Mouse (Mus musculus) kidney, embryonic 16.5 days (tissue): ENCODE measurements around the gene Abcf1. TPM values are rescaled to one million over a fixed set of nuclear protein-coding genes. Genes with fewer than 3 reads are reported as not detected.
"Not testable (repeated sequence)": the region's sequence is repeated elsewhere in the genome, so short reads cannot be mapped to it uniquely, and the experiment has no call there.

ENCODE experiments used
- ATAC-seq: fragments of 200-750 bp; cut with Nextera tagmentation; 2 replicates; pipeline ENCODE4 v1.8.0; 2017; ENCODE audit warnings: moderate TSS enrichment; ENCODE audit not compliant: low FRiP score, low TSS enrichment
- H3K27ac ChIP-seq: fragments of 300-500 bp; sonication (generic); 2 replicates; pipeline ENCODE4 v1.5.1; 2014; ENCODE audit warnings: low read length
- H3K27me3 ChIP-seq: fragments of 300-500 bp; sonication (generic); 2 replicates; pipeline ENCODE4 v1.6.1; 2014; ENCODE audit warnings: low read length, control low read depth, mixed read lengths; ENCODE audit not compliant: insufficient read depth
- H3K36me3 ChIP-seq: fragments of 300-500 bp; sonication (generic); 2 replicates; pipeline ENCODE4 v1.6.1; 2014; ENCODE audit warnings: low read length, control low read depth, mixed read lengths; ENCODE audit not compliant: insufficient read depth
- H3K4me1 ChIP-seq: fragments of 300-500 bp; sonication (generic); 2 replicates; pipeline ENCODE4 v1.6.1; 2014; ENCODE audit warnings: low read length, control low read depth, mixed read lengths; ENCODE audit not compliant: insufficient read depth
- H3K4me2 ChIP-seq: fragments of 300-500 bp; sonication (generic); replicated peaks from 2 replicates; pipeline ENCODE4 v1.6.1; 2014; ENCODE audit warnings: low read depth, low read length
- H3K4me3 ChIP-seq: fragments of 300-500 bp; sonication (generic); 2 replicates; pipeline ENCODE4 v1.5.1; 2014; ENCODE audit warnings: mild to moderate bottlenecking, low read length
- H3K9ac ChIP-seq: fragments of 300-500 bp; sonication (generic); replicated peaks from 2 replicates; pipeline ENCODE4 v1.6.1; 2014; ENCODE audit warnings: low read length
- H3K9me3 ChIP-seq: fragments of 300-500 bp; sonication (generic); 2 replicates; pipeline ENCODE4 v1.6.1; 2016; ENCODE audit warnings: low read length, control low read depth
- WGBS: fragments of 180-500 bp; shearing (Covaris S2); extraction: QIAGEN DNeasy Blood & Tissue Kit; methylation state at CpG from one replicate; pipeline ENCODE4 v1.1.7; 2014; 5-methylcytosine and 5-hydroxymethylcytosine counted together
- polyA plus RNA-seq: library from polyadenylated mRNA; unstranded; fragments of >200 nt; fragmentation: Nextera tagmentation; extraction: Ambion mirVana; gene quantifications from 2 replicates; pipeline ENCODE4 v1.2.1, GENCODE M21; 2015

Abcf1 gene
- polyA plus RNA-seq, 1 experiment from 2014 or later, result 80.7 TPM

DNA sequence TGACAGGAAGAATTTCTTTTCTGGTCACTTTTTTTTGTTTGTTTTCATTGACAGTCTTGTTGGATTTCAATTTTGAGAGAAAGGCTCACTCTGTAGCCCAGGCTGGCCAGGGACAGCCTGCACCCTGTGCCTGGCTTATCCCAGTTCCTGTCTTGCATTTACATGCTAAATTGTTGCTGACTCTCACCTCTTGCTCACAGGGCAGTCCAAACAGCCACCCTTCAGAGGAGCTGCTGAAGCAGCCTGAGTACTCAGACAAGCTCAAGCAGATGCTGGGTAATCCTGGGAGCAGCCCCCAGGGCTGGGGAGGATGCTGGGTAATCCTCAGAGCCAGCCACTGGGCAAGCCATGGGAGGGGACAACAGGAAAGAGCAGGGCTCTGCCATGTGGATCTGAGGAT is 18.6 kb downstream of the Abcf1 start:
- not testable (repeated sequence) for H3K27me3 ChIP-seq, H3K4me2 ChIP-seq, H3K27ac ChIP-seq, H3K4me1 ChIP-seq, H3K4me3 ChIP-seq, ATAC-seq, H3K9ac ChIP-seq, H3K36me3 ChIP-seq, H3K9me3 ChIP-seq

- WGBS, result 67% methylated on average over 1 of the region's 1 CpGs
- H3K36me3 ChIP-seq, result no peaks in the 10 kb centered on the region
- no peaks in the 10 kb centered on the region for H3K27me3 ChIP-seq
- H3K4me1 ChIP-seq, result no peaks in the 10 kb centered on the region
- no peak overlapping the region for H3K27ac ChIP-seq
- no peaks in the 10 kb centered on the region for H3K9me3 ChIP-seq
- ATAC-seq, result no peak
- no peak overlapping the region for H3K4me2 ChIP-seq
- no peak overlapping the region for H3K4me3 ChIP-seq
- no peak overlapping the region for H3K9ac ChIP-seq
These were observed 29.6 kb downstream of the Abcf1 start for GRCm38 (mm10) chr17:35939941-35940340.

GRCm38 (mm10) chr17:35939108-35939507 is 30.5 kb downstream of the Abcf1 start:
- H3K9ac ChIP-seq, result no peak overlapping the region
- no peak for ATAC-seq
- H3K27me3 ChIP-seq, result no peaks in the 10 kb centered on the region
- H3K4me1 ChIP-seq, result no peaks in the 10 kb centered on the region
- no peak overlapping the region for H3K27ac ChIP-seq
- H3K4me2 ChIP-seq, result no peak overlapping the region
- H3K9me3 ChIP-seq, result no peaks in the 10 kb centered on the region
- 53% methylated on average over 2 of the region's 2 CpGs for WGBS
- H3K4me3 ChIP-seq, result no peak overlapping the region
- no peaks in the 10 kb centered on the region for H3K36me3 ChIP-seq

GRCm38 (mm10) chr17:35937700-35938348 is 31.7 kb downstream of the Abcf1 start:
- Histone ChIP-seq H3K4me2 (no peak overlapping the region), H3K4me3 (no peak overlapping the region), H3K27me3 (no peaks in the 10 kb centered on the region), H3K9me3 (no peaks in the 10 kb centered on the region), H3K9ac (no peak overlapping the region), H3K36me3 (no peaks in the 10 kb centered on the region), H3K27ac (no peak overlapping the region), H3K4me1 (no peaks in the 10 kb centered on the region)
- ATAC-seq, result peak; percentile 71; the same call in 1 of the 2 replicates
- WGBS, result 52% methylated on average over 2 of the region's 2 CpGs

GRCm38 (mm10) chr17:35935763-35936162 is 33.8 kb downstream of the Abcf1 start:
- H3K4me1 ChIP-seq, H3K4me3 ChIP-seq, ATAC-seq, H3K27ac ChIP-seq, H3K36me3 ChIP-seq, H3K4me2 ChIP-seq, H3K9ac ChIP-seq, H3K27me3 ChIP-seq, H3K9me3 ChIP-seq: not testable (repeated sequence)
- WGBS, result 82% methylated on average over 14 of the region's 14 CpGs

DNA sequence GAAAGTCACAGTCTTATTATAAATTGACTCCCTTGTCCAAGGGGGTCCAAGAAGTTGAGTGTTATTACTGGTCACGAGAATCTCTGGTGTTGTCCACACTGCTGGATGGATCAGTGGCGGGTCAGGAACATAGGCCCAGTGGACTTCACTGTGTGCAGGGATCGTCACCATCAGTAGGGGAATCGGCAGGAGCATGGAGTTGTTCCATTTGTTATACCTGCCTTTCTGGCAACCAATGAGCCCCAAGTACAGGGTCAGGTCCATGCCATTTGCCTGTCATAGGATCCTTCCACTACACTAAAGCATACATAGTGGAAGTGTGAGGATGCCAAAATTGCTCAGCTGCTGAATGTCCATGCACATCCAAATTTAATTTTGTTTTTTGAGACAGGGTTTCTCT is 37.0 kb downstream of the Abcf1 start:
- WGBS, result 83% methylated on average over 4 of the region's 4 CpGs
- Histone ChIP-seq H3K27me3 (no peaks in the 10 kb centered on the region), H3K4me3 (no peak overlapping the region), H3K9ac (no peak overlapping the region), H3K9me3 (no peaks in the 10 kb centered on the region), H3K4me2 (no peak overlapping the region), H3K4me1 (no peaks in the 10 kb centered on the region), H3K36me3 (peaks cover 38% of the 10 kb centered on the region), H3K27ac (no peak overlapping the region)
- ATAC-seq, result no peak

- Histone ChIP-seq H3K36me3 (peaks cover 54% of the 10 kb centered on the region), H3K9me3 (no peaks in the 10 kb centered on the region), H3K9ac (no peak overlapping the region), H3K27ac (no peak overlapping the region), H3K4me2 (no peak overlapping the region), H3K4me3 (no peak overlapping the region), H3K27me3 (no peaks in the 10 kb centered on the region), H3K4me1 (no peaks in the 10 kb centered on the region)
- no peak for ATAC-seq
- WGBS, result 93% methylated on average over 12 of the region's 12 CpGs
These were observed 38.9 kb downstream of the Abcf1 start for GRCm38 (mm10) chr17:35930627-35931026.

DNA sequence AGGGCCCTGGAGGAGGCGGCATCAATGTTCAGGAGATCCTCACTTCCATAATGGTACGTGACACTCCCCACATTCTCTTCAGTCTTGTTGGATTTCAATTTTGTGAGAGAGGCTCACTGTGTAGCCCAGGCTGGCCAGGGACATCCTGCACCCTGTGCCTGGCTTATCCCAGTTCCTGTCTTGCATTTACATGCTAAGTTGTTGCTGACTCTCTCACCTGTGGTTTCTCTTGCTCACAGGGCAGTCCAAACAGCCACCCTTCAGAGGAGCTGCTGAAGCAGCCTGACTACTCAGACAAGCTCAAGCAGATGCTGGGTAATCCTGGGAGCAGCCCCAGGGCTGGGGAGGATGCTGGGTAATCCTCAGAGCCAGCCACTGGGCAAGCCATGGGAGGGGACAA is 40.0 kb downstream of the Abcf1 start:
- no peak for ATAC-seq
- WGBS, result 94% methylated on average over 2 of the region's 2 CpGs
- Histone ChIP-seq H3K9me3 (no peaks in the 10 kb centered on the region), H3K4me3 (no peak overlapping the region), H3K9ac (no peak overlapping the region), H3K4me2 (no peak overlapping the region), H3K27me3 (no peaks in the 10 kb centered on the region), H3K4me1 (no peaks in the 10 kb centered on the region), H3K36me3 (peaks cover 61% of the 10 kb centered on the region), H3K27ac (no peak overlapping the region)

- ATAC-seq, result no peak
- 70% methylated on average over 1 of the region's 1 CpGs for WGBS
- Histone ChIP-seq H3K4me1 (no peaks in the 10 kb centered on the region), H3K36me3 (peaks cover 75% of the 10 kb centered on the region), H3K9ac (no peak overlapping the region), H3K27ac (no peak overlapping the region), H3K4me3 (no peak overlapping the region), H3K27me3 (no peaks in the 10 kb centered on the region), H3K9me3 (no peaks in the 10 kb centered on the region), H3K4me2 (no peak overlapping the region)
These were observed 42.1 kb downstream of the Abcf1 start for GRCm38 (mm10) chr17:35927471-35927870.

- Histone ChIP-seq H3K27ac (no peak overlapping the region), H3K27me3 (no peaks in the 10 kb centered on the region), H3K4me1 (peaks cover 21% of the 10 kb centered on the region), H3K9ac (no peak overlapping the region), H3K9me3 (no peaks in the 10 kb centered on the region), H3K4me3 (no peak overlapping the region), H3K4me2 (no peak overlapping the region), H3K36me3 (peaks cover 44% of the 10 kb centered on the region)
- no peak for ATAC-seq
- WGBS, result 95% methylated on average over 4 of the region's 4 CpGs
These were observed 46.3 kb downstream of the Abcf1 start for GRCm38 (mm10) chr17:35923281-35923680.
